ENCODE assay signal across 8 mouse cellular contexts in genomic region chr19:5567534-5568469, GRCm38 (mm10). TPM values are rescaled to one million over a fixed set of nuclear protein-coding genes. Genes with fewer than 3 reads are reported as not detected.
A peak's percentile ranks its signal among the peaks of the same experiment; 100 is the strongest.
DNase-seq lines count a peak whose midpoint lies in the region; ATAC-seq lines count a peak whose summit lies in the region.

Gene Ap5b1, plus strand, starts transcription at chr19:5568025.

- DNase-seq in adipocyte (ENCODE audit: low spot score): peak; percentile 82
- peak; percentile 91 for DNase-seq in embryo, embryonic 10 days (ENCODE audit: low spot score)
- DNase-seq in gastrocnemius, postnatal 14 days: peak; percentile 87
- peak; percentile 77 to 91 for DNase-seq in left cerebral cortex, postnatal 10 days (ENCODE audit: extremely low spot score in 1 of 2, low spot score in 2 of 2)
- DNase-seq in right cerebral cortex, postnatal 25 days: peak; percentile 88
- DNase-seq in urinary bladder, postnatal 4 days (ENCODE audit: low spot score in 2 of 2): peak; percentile 89 to 90

- ATAC-seq in inflammation-experienced regulatory T-cells, adult 6 months: peak; percentile 70
- peak; percentile 53 for ATAC-seq in megakaryocyte-erythroid progenitor cell, adult 5-6 weeks (replicated peaks; ENCODE audit: low FRiP score, low TSS enrichment, poor library complexity, severe bottlenecking)

- intact Hi-C loops in gastrocnemius, postnatal 14 days (cut with DNase I; ENCODE audit: low total_unique reads): no loop called here
- intact Hi-C loops in left cerebral cortex, postnatal 10 days (cut with DNase I): loop anchor here (2.0 kb wide), 1 partner anchor 39 kb away; no protein-coding TSS in a partner anchor

RNA-seq across cellular contexts. Expression of gene Ap5b1, which starts in this region (rescaled TPM):
- total RNA-seq in gastrocnemius, postnatal 14 days (2021): 1 to 10 TPM; 1.8 to 2.4 TPM
- 1 to 10 TPM; 5.8 to 7.4 (median 6.5) TPM for polyA plus RNA-seq in inflammation-experienced regulatory T-cells, adult 6 months (2017; shearing (Covaris generic))
- total RNA-seq in left cerebral cortex, postnatal 10 days (2021): 1 to 10 TPM; 8.3 to 9.2 TPM
- total RNA-seq in megakaryocyte-erythroid progenitor cell, adult 5-6 weeks (2014; fragmentation: Nextera tagmentation): 4.0 and 5.5 TPM in 2 replicates
- total RNA-seq in megakaryocyte-erythroid progenitor cell, adult 5-6 weeks (2017): 1.4 and 4.3 TPM in 2 replicates

Comparison
In these comparisons a context has a peak if more than half of its experiments do, and no peak if none do; other contexts are left out.
1. Peak in every context shown above with its lines: DNase-seq and ATAC-seq.